Mouse (Mus musculus): ENCODE measurements at regions not wholly inside any gene's neighbourhood (a gene's known extent, or its start where the extent isn't known, plus 50 kb on each side); places are given as distances from the start of the nearest gene placed in this dataset.

DNA sequence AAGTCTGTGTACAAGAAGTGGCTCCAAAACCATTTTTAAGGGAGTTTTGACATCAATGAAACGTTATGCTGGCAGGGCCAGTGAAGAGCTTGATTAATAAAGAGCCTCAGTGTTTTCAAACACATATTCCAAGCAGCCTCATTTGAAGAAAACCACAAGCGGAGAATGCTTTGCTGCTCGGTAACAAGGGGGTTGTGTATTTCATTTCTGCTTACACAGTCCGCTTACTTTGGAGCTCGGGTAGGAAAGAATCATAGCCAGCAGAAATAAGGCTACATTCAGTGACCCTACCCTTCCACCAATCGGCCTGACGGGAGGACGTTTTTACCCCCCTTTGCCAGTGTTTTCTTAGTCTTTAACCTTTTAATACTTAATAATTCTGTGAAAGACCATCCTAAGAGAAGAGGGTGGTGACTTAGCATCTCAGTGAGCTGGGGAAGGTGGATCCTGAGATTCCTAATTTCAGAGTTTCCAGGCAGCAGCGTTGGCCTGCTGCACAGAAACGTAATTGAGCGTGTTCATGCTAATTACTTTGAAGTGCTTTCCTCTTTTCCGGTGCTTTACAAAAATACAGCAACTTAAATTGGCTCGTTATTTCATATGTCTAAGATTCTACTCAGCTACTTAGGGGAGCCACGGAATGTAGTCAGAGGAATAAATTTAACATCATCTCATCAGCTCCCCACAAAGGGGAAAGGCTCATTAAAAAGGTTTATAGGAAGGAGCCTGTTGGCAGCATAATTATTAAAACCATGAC is 541.9 kb downstream of the Rab28 start:
- TF ChIP-seq CTCF (IDR thresholded peaks at IDR 0.05; ENCODE audit: low read depth) (no peak), EP300 (IDR thresholded peaks at IDR 0.05; ENCODE audit: low read depth) (no peak)
